Mouse (Mus musculus) brain, embryonic 18.5 days (tissue): ENCODE measurements around the gene Pllp.
A peak's percentile ranks its signal among the peaks of the same experiment; 100 is the strongest.

Experiments used
- DNase-seq: peaks from one replicate; pipeline ENCODE4 v3.0.0-alpha.2; 2012; ENCODE audit warnings: low read depth, low spot score

Gene Pllp

DNA sequence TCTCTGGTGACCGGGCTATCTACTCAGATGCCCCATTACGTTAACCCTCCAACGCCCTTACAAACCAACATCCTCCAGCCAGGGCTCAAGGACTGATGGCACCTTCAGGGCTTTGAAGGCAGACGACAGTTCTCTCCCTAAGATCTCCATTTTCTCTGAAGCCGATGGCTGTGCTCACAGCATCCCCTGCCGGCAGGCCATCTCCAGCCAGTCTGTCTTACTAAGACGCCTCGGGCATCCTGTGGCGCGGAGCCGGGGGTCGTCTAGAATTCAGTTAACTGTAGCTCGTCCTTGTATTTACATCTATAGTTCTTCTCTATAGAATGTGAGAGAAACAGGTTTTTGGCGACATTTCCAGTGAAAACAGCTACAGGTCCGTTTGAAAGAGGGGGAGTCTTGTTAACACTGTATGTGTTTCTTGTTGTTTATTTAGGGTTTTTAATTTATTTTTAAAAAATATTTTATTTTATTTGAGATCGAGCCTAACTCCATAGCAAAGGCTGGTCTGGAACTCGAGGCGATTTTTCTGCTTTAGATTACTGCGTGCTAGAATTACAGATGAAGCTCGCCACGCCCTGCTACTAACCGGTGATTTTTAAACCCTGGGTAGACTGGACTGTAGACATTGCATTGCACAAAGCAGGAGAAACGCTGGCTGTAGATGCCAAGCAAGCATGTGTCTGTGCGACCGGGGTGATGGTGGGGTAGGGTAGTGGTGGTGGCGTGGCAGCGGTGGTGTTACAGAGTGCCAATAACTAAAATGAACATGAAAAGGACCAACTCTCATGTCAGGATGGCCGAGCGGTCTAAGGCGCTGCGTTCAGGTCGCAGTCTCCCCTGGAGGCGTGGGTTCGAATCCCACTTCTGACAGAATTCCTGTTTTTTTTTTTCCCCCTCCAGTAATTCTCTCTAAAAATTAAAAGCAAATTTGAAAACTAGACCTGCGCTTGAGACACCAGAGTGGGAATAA is 7.1 kb upstream of the Pllp start:
- DNase-seq = no peak

DNA sequence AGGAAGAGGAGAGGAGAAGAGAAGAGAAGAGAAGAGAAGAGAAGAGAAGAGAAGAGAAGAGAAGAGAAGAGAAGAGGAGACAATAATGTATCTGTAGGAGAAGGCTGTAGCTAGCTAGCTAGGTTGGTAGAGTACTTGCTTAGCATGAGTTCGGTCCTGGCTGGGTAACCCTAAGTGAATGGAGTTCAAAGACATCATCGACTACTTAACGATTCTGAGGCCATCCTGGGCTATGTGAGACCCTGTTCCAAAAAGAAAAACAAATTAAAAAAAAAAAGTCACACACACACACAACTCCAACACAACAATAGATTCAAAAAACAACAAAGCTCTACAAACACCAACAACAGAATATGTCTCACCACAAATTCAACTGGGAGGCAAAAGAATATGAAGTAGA is 6.1 kb upstream of the Pllp start:
- no peak for DNase-seq

DNA sequence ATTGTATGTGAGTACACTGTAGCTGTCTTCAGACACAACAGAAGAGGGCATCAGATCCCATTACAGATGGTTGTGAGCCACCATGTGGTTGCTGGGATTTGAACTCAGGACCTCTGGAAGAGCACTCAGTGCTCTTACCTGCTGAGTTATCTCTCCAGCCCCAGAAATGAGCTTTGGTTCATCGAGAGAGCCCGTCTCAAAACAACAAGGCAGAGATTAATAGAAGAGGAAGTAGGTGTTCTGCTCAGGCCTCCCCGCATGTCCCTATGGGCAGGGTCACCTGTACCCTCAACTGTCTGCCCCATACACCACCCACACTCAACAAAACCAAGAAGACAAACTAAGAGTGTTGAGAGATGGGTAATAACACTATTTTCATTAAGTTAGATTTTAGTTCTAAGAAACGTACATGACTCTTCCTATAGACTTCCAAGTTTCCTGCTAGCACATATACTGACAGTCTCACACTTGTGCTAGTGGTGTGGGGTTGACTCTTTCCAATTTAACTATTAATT is 4.4 kb upstream of the Pllp start:
- DNase-seq = no peak

DNA sequence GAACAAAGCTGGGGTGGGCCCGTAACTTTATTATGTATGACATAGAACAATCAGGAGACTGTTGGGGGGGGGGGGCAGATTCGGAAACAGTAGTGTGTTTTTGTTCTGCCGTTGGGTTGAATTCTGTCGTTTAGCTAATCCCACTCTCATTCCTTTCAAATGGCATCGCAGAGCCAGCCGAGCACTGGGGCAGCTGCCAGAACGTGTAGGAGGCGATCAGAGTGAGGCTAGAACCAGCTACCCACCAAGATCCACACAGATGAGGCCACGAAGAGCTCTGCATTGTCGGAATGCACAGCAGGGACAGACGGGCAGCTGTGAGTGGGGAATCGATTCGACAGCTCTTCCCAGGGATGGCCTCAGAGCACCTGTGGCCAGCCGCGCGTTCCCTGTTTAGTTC is 3.3 kb upstream of the Pllp start:
- DNase-seq = no peak

DNA sequence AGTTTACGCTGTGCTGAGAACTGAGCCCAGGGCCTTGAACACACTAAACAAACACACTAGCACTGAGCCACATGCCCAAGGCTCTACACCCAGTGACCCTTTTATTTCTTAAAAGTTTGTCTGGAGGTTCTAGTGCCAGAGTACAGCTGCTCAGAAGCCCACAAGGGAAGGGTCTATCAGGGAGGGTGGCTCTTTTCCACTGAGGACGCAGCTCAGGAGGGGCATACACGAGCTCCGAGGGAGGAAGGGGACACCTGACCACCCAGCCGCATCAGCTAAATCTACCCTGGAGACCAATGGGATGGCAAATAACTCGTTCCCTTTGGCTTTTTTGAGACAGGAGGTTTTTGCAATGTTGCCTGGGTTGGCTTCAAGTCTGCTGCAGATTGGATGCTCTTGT is 1.9 kb upstream of the Pllp start:
- DNase-seq = no peak

DNA sequence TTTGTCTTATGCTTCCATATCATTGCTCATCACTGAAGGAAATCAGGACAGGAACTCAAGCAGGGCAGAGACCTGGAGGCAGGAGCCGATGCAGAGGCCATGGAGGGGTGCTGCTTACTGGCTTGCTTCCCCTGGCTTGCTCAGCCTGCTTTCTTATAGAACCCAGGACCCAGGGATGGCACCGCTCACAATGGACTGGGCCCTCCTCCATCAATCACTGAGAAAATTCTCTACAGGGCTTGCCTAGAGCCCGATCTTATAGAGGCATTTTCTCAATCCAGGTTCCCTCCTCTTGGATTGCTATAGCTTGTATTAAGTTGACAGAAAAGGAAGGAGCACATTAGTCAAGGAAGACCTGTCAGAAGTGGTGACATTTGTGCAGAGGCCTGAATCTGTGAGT is 488 bp upstream of the Pllp start:
- DNase-seq = no peak

DNA sequence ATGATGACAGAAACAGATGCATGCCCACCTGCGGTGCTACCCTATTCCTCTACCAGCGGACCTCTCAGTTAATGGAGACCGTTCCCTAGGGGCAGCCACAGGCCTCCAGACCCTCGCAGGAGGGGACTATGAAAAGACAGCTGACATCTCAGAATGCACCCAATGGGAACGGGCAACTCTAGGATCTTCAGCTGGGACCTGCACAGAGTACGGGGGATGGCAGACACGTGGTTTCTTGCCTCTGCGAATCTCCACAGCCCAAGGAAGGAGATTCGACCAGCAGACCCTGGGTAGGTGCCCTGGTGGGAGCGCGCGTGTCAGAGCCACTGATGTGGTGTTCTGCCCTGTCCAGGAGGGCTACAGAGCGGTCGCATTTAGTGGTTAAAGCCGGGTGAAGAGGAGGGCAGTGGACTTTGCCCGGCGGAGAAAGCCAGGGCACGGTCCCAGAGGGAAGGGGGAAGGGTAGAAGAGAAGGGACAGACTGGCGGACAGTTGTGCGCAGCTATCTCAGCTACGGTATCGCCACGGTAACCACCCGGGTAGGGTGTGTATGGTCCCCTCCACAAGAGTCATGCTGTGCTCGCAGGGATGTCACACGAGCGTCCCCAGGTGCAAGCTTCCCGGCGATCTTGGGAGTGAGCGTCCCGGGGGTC is 611 bp downstream of the Pllp start:
- no peak for DNase-seq

DNA sequence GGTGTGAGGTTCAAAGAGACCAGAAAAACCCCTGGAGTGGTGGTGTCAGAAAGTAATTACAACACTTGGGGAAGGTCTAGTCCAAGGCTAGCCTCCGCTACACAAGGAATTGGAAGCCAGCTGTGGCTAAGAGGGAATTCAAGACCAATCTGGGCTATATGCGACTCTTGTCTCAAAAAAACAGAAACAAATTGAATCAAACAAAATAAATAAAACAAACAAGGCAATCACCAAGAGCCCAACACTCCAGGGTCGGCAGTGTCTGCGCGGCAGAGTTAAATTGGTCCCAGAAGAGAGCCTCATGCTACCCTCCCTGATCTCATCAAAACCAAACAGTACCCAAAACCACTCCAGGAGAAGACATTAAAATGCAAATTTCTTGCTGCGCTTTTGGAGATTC is 1.4 kb downstream of the Pllp start:
- no peak for DNase-seq

DNA sequence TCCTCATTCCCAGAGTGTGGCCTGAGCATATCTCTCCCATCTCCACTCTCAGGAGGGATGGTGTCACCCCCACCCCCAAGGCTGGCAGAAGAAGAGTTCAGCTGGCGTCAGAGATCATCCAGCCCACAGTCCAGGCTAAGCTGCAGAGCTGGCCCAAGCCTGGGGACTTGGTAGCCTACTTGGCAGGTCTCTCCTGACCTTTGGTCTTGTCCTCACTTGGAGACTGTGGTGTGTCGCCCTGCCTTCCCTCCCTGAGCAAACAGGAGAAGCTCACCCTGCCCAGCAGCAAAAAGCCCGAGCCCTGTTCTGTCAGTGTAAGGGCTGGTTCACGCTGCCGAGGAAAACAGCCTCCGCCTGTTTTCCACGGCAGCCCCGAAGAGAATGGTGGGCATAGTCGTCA is 10.1 kb downstream of the Pllp start:
- no peak for DNase-seq

DNA sequence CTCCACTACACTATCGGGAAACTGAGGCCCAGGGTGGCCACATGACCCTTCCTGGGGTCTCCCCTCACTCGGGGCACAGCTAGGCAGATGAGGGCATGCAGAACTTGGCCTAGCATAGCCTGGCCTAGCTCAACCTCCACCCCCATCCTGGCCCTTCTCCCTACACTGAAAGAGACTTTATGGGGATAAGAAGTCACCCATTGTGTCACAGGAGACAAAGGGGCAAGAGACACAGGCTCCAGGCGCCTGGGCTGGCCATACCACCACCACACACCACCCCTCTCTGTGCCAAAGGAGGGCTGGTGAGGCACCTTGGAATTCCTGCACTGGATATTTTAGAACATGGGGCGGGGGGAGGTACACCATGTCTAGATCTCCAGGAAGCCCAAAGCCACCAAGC is 11.8 kb downstream of the Pllp start:
- no peak for DNase-seq

DNA sequence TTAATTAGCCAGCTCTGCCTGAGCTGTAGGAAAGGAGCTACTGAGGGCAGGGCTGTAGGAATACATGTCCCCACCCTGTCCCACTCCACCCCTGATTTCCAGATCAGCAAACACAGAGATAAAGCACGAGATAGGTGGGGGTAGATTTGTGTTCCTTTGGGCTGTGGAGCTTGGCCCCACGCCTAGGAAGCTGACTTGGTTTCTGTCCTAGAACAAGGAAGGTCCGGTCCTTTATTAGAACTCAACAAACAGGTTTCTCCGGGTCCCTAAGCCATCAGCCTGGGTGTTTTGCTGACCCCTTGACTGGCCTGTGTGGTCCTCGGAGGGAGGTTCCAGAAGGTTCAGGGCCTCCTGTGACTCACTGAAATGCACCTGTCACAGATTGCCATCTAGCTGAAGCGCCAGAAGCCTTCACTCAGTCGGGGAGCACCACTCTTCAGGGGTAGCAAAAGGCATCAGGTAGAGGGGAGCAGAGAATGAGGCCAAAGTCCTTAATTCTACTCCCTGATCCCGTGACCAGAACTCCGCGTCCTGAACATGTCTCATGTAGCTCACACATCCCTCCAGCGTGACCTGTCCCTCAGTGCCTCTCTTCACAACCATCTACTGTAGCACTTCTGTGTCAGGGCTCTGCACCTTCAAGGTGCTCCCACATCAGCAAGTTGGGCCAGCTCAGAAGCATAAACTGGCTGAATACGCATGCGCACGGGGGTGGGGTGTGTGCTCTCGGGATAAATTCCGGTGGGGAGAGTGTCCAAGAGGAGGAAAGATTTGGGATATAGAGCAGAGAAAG is 13.2 kb downstream of the Pllp start:
- no peak for DNase-seq

DNA sequence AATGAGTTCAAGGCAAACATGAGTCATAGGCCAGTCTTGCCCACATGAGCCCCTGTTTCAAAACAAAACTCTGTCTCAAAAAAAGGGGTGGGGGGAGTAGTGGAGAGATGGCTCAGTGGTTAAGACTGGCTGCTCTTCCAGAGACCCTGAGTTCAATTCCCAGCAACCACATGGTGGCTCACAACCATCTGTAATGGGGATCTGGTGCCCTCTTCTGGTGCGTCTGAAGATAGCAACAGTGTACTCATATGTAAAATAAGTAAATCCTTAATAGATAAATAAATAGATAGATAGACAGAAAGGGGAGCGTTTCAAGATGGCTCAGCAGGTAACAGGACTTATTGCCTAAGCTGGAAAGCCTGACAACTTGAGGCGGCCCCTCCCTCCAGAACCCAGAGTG is 15.7 kb downstream of the Pllp start:
- DNase-seq = no peak

DNA sequence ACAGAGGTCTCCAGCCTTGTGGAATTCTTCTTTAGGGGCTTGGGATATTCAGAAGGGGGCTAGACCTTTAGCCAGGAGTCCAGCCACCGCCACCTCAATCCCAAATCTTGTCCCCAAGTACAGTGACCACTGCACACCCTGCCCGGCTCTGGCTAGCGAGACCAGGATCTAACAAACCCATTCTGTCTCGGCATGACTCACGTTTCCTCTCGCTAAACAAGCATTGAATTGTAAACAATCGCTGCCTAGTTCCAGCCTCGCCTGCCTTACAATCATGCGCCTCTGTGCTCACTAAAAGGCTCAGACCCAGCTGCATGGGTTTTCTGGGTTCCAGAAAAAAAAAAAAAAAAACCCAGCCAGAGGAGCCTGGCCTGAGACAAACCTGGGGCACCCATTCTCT is 17.5 kb downstream of the Pllp start:
- DNase-seq = no peak

DNA sequence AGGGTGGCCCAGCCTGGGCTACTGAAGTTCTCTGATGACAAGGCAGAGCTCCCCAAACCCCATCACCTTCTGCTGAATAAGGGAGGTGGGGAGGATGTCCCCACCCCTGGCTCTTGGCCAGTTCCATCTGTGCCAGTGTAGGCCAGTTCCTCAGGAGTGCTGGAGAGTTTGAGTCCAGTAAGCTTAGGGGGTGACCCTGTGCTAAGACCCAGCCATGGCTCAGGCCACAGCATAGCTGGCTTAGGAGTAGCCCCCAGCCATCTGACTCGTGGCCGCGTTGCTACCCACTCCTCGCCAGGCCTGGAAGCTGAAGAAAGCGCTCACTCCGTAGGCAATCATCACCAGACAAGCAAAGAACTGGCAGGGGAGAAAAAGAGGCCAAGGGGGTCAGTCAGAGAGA is 20.2 kb downstream of the Pllp start:
- no peak for DNase-seq

DNA sequence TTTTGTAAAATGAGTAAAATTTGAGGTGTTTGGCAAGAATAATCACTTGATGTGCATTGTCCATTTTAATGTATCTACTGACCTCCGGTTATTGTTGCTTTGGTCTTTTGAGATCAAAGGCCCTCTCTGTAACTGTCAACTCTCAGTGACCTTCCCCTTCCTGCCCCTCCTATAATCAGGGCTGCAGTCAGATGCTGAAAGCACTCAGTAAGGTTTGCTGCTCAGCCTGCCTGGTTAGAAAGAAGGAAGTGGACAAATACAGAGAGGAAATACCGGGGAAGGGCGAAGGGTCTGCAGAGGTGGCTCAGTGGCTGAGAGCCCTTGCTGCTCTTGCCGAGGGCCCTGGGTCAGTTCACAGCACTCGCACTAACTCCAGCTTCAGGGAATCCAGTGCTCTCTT is 21.7 kb downstream of the Pllp start:
- DNase-seq = no peak

DNA sequence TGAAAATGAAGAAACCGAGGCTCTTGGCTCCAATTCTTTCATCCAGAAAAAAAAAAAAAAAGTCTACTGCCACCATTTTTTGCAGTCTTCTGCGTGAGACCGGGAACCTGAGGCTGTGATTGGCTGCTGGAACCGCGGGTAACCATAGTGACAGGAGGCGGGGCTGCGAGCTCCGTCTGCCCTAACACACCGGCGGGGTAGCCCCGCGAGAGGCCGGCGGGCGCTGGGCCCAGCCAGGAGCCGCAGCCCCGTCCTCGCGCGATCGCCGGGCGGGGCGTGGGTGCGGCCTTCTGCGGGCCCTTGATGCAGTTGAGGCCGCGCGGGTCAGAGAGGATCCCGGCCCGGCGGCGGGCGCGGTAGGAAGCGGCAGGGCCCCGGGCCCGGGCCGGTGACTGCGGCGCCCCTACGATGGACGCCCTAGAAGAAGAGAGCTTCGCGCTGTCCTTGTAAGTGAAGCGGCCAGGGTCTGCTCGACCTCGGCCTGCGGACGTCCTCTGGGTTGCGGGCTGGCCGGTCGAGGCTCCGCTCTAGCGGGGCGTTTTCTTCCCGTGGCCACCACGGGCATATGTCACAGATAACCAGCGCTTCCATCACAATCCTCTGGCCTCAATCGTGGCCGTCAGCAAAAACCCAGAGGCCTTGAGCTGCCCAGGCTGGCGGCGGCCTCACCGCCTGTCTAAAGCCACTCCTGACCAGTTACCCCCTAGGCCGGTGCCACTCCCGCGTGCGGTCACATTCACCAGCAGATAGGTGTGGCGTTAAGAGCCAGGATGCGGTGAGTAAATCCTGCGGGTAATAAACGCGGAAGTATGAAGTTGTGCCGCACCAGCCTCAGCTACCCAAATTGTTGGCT is 29.4 kb downstream of the Pllp start, which contains the start of gene Arl2bp:
Gene Arl2bp (plus strand): TSS at position 145 of the 853 bp plus-strand sequence.
- DNase-seq = peak; percentile 84

DNA sequence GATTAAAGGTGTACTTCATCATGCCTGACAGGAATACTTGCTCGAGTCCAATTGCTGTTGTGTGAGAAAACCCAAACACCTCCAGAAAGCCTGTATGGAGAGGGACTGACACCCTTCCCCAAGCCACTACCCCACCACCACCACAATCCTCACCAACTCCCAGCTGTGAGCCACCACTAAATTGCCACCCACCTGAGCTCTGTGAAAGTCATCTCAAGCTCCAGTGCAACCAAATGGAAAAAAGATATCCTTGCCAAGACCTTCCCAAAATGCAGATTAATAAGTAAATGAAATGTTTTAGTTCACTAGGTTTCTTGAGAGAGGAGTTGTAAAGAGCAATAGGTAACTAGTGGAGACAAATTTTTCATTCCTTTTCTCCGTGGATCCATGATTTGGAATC is 31.4 kb downstream of the Pllp start:
- DNase-seq = no peak

DNA sequence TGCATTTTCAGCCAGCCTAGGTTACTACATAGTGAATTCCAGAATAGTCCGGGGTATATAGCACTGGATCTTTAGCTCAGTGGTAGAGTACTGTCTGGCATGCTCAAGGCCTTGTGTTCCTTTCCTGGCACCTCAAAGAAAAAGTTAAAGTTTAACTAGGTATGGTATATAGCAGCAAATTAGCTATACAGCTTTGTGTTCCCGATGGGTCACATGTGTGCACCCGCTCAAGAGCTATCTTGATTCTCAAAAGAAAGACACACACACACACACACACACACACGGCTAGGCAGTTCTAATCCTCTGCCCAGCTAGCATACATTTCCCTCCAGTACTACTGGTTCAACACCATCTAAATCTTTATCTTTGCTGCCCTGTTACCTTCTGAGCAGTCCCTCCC is 35.7 kb downstream of the Pllp start:
- no peak for DNase-seq

DNA sequence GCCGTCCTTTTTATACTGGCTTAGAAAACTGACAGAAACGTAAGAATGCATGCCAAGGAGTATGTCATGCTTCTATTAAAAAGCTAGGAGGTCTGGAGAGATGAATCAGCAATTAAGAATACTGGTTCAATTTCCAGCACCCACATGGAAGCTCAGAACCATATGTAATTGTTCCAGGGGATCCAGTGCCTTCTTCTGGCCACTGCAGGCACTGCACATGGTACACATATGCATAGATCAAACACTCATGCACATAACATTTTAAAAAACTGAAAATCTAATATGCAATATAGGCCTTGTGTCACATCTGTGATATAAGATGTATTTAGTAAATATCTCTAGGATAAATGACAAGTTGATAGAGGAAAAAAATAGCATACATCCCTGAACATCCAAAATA is 38.0 kb downstream of the Pllp start:
- no peak for DNase-seq

DNA sequence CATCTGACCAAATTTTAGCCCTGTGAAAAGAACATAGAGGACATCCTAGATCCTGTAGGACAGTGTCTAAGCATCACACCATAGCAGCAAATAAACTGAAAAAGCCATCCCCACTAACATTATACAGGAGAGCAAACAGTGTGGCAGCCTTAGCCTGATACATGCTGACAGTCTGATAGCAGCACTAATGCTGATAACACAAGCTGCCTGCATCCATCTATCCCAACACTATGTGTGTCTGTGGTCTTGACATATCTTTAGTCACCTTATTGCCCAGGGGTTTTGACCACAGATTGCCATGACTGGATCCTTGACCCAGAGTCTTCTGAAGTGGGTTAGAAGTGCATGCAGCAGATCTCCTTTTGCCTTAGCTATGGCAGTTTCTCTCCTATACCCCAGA is 41.1 kb downstream of the Pllp start:
- no peak for DNase-seq

DNA sequence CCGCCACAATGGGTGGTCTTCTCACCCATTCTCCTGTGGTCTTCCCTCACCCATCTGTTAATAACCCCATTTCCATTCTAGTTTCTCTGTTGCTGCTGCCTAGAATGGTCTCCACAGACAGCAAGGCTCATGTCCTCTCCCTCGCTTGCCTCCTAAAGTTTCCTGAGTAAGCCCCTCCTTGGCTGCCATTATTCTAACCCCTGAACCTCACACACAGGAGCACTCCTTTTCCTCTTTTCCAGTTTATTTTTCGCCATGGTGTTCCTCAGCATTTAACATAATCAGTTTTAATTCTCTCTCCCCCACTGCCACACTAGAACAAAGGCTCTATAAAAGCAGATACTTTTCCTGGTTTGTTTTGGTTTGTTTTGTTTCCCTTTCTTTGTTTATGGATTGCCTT is 43.1 kb downstream of the Pllp start:
- no peak for DNase-seq
